Mouse (Mus musculus): ENCODE data around the gene 4930544D05Rik.

DNA sequence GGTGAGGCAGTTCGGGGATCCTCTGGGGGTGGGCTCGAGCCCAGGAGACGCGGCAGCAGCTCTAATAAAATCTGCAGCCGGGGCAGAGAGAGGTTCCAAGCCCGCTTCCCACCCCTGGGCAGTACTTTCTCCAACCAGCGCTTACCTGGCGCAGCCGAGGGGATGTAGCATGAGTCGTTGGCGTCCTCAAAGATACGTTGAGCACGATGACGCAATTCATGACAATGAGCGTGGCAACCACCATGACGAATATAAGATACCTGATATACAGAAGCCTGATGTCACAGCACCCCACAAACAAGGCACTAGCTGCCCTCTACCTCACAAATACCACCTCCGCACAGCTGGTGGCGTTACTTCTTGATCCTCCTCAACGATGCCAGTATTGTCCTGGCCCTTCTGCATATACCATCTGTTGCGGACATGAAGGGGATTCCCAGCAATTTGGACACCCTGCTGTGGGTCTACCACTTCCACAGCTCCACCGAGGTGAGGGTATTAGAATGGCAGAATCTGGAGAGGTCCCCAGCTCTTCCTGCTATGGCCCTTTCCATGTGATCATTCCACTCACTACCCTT is at the start of gene 4930544D05Rik:
- TF ChIP-seq POLR2A (IDR thresholded peaks at IDR 0.05; ENCODE audit: extremely low read depth, insufficient read depth, low read length) = no peak
- TF ChIP-seq CTCF (IDR thresholded peaks at IDR 0.05; ENCODE audit: low read depth, low read length) = no peak

All from liver, adult 2 months (tissue).